Mouse (Mus musculus): ENCODE data around the gene Pigk.

DNA sequence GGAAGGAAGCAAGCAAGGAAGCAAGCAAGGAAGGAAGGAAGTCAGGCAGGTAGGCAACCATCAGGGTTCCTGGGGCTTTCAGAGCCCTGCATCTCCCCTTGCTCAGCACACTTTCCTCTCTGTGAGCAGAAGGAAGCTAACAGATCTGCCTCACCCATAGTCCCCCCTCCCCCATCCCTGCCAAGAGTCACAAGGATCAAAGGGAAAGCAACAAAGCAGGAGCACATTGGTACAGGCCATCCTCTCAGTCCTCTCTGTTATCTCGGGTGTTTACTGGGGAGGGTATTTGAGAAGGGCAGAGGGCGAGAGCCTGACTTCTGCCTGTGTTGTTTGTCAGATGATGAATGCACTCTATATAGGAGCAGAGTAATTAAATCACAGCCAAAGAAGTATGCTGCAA lies 83.5 kb downstream of the Pigk start:
- no peak for TF ChIP-seq GATA1 (IDR thresholded peaks at IDR 0.05; ENCODE audit: low read length)
- TF ChIP-seq TAL1 (IDR thresholded peaks at IDR 0.05; ENCODE audit: low read length) = no peak

Data from erythroblast, embryonic 14.5 days (primary cell).